Mouse (Mus musculus): Measurements from ENCODE around the gene Npm1. TPM values are rescaled to one million over a fixed set of nuclear protein-coding genes. Genes with fewer than 3 reads are reported as not detected.

The Npm1 gene
- polyA plus RNA-seq, 1 experiment from 2014 or later, result 1,037 TPM

DNA sequence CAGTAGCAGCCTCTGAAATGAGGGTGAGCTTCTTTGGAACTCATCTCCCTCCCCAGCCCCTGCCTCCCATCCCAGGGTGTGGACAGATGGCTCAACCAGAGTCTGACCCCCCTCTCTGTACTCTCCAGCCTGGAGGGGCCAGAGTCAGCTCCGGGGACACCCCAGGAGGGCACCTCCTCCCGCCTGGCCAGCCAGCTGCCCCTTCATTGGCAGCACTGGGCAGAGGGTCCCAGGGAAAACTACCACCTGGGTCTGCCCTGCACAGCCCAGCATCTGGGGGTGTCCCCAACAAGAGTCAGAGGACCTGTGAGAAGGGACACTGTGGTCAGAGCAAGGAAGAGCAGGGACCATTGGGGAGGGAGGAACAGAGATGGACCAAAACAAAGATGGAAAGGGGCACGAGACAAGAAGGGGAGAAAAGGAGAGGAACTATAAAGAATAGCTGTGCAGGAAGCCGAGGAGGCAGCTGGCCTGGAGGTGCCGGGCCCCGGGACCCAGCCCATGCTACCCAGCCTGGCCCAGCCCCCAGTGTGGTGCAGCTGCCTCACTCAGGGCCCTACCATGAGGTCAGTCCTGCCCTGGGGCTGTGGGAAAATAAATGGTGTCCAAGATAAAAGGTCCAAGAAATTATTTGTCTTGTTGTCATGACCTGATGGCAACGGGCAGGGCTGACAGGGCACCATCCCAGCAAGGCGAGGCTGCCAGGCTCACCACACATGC lies 30.2 kb downstream of the Npm1 start:
- peak overlapping the region; percentile 44; the same call in 1 of the 2 replicates for H3K27ac ChIP-seq (ENCODE audit: low read depth, low read length)

DNA sequence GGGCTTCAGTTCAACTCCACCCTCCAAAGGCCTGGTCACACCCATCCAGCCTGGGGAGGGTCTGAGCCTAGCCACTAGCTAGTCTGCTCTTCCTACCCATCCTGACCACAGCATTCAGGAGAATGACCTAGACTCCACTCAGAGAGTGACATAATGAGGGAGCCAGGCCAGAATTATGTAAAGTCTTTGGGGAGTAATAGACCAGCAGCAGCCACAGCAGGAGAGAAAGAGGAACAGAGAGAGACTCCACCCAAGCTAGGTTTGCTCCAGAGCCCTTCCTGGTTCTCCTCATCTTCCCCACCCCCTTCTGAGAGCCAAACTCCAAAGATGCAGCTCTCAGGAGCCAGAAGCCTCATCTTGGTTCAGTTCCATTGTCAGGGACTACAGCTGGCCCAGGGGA lies 35.9 kb downstream of the Npm1 start:
- H3K36me3 ChIP-seq (ENCODE audit: control insufficient read depth, insufficient read depth, low read length), result no peaks in the 10 kb centered on the region
- no peak overlapping the region for H3K9ac ChIP-seq (ENCODE audit: low read length)
- DNase-seq (ENCODE audit: low spot score) (no peak), ATAC-seq (ENCODE audit: insufficient read depth, low FRiP score, low TSS enrichment) (no peak)
- H3K4me1 ChIP-seq (ENCODE audit: control insufficient read depth, insufficient read depth, low read length), result peaks cover 6% of the 10 kb centered on the region; the same call in 1 of the 2 replicates
- H3K27ac ChIP-seq (ENCODE audit: low read depth, low read length), result no peak overlapping the region
- no peaks in the 10 kb centered on the region for H3K27me3 ChIP-seq (ENCODE audit: control insufficient read depth, insufficient read depth, low read length)
- H3K4me3 ChIP-seq (ENCODE audit: low read depth, low read length), result no peak overlapping the region
- H3K9me3 ChIP-seq (ENCODE audit: control insufficient read depth, low read length), result no peaks in the 10 kb centered on the region
- H3K4me2 ChIP-seq (ENCODE audit: low read depth), result no peak overlapping the region

More for the DNA sequence above, 30.2 kb downstream of the Npm1 start:
- Histone ChIP-seq H3K4me2 (ENCODE audit: low read depth) (no peak overlapping the region), H3K36me3 (ENCODE audit: control insufficient read depth, insufficient read depth, low read length) (no peaks in the 10 kb centered on the region), H3K4me1 (ENCODE audit: control insufficient read depth, insufficient read depth, low read length) (0 out of 2 replicates have a peak, but pooled peaks cover 2% of the 10 kb centered on the region), H3K9me3 (ENCODE audit: control insufficient read depth, low read length) (no peaks in the 10 kb centered on the region), H3K27me3 (ENCODE audit: control insufficient read depth, insufficient read depth, low read length) (no peaks in the 10 kb centered on the region), H3K4me3 (ENCODE audit: low read depth, low read length) (no peak overlapping the region), H3K9ac (ENCODE audit: low read length) (no peak overlapping the region)
- peak; percentile 77 for ATAC-seq (ENCODE audit: insufficient read depth, low FRiP score, low TSS enrichment)
- 57% methylated on average over 8 of the region's 8 CpGs for WGBS
- DNase-seq (ENCODE audit: low spot score), result no peak

DNA sequence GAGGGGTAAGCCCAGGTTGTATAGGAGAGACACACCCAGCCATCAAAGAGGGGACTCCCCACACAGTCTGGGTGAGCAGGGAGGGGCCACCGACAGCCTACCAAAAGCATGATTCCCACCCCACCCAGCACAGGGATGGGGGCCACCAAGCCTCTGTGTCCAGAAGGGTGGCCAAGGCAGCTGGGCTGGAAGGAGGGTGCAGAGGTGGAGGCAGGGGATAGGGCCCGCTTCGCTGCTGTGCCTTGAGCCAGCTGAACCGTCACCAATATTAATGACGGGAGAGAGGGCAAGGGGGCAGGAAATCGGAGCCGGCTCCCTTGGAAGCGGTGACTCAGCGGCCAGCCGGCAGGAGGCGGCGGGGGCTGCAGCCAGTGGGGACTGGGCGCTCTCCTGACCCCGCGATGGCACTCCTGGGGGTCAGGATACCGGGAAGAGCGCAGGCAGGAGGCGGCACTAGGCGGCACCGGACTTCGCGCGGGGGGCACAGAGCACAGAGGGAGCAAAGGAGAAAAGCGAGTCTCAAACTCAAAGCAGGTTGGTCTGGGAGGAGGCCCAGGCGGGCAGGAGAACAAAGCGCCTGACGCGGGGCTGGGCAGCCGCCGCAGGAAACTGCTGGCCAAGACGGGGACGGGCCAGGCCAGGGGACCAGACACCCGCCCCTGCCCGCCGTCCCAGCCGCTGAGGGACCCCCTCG lies 40.3 kb downstream of the Npm1 start:
- Histone ChIP-seq H3K27ac (ENCODE audit: low read depth, low read length) (no peak overlapping the region), H3K36me3 (ENCODE audit: control insufficient read depth, insufficient read depth, low read length) (no peaks in the 10 kb centered on the region), H3K4me3 (ENCODE audit: low read depth, low read length) (peak overlapping the region; percentile 29), H3K4me1 (ENCODE audit: control insufficient read depth, insufficient read depth, low read length) (peaks cover 6% of the 10 kb centered on the region; the same call in 1 of the 2 replicates), H3K9ac (ENCODE audit: low read length) (peak overlapping the region; percentile 73), H3K27me3 (ENCODE audit: control insufficient read depth, insufficient read depth, low read length) (no peaks in the 10 kb centered on the region), H3K9me3 (ENCODE audit: control insufficient read depth, low read length) (no peaks in the 10 kb centered on the region), H3K4me2 (ENCODE audit: low read depth) (peak overlapping the region; percentile 66)
- WGBS, result 1% methylated on average over 37 of the region's 37 CpGs
- DNase-seq (ENCODE audit: low spot score) (peak; percentile 68), ATAC-seq (ENCODE audit: insufficient read depth, low FRiP score, low TSS enrichment) (peak; percentile 67)

DNA sequence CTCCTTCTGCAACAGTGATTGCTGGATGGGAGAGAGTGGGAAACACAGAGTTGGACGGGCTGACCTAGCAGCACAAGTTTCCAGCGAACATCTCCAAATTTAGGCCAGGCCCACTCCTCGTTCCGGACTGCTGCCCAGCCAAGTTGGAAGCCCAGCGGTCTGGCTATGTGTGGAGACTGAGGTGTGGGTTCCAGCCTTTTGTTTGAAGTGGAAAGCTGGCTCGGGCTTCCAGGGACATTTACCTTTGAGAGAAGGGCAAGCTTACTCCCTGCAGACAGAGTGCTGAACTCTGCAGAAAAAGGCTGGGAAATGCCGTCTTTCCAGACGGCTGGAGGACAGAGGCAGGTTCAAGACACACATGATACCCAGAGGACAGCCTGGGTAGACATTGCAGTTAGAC lies 43.5 kb downstream of the Npm1 start:
- no peaks in the 10 kb centered on the region for H3K27me3 ChIP-seq (ENCODE audit: control insufficient read depth, insufficient read depth, low read length)
- ATAC-seq (ENCODE audit: insufficient read depth, low FRiP score, low TSS enrichment), result no peak
- peaks cover 6% of the 10 kb centered on the region; the same call in 1 of the 2 replicates for H3K4me1 ChIP-seq (ENCODE audit: control insufficient read depth, insufficient read depth, low read length)
- H3K9ac ChIP-seq (ENCODE audit: low read length), result no peak overlapping the region
- H3K27ac ChIP-seq (ENCODE audit: low read depth, low read length), result no peak overlapping the region
- 79% methylated on average over 8 of the region's 8 CpGs for WGBS
- DNase-seq (ENCODE audit: low spot score), result no peak
- no peaks in the 10 kb centered on the region for H3K36me3 ChIP-seq (ENCODE audit: control insufficient read depth, insufficient read depth, low read length)
- H3K9me3 ChIP-seq (ENCODE audit: control insufficient read depth, low read length), result no peaks in the 10 kb centered on the region
- no peak overlapping the region for H3K4me2 ChIP-seq (ENCODE audit: low read depth)
- no peak overlapping the region for H3K4me3 ChIP-seq (ENCODE audit: low read depth, low read length)

DNA sequence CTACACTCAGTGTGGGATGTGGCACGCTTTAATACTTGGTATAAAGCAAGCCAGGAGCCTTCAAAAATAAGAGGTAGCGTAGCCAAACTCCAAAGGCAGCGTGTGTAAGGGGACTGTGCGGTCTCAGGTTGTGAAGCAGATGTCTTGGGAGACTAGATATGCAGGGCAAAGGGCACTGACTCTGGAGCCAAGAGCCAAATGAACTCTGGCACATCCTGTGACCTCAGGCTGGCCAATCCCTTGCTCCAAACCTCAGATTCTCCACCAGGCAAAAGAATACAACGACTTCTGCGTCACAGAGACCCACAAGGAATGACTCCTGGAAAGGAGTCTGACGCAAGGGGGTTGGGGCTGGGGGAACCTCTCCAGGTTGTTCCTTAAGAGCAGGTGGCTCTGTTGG lies 43.9 kb downstream of the Npm1 start:
- WGBS, result 85% methylated on average over 7 of the region's 7 CpGs
- no peaks in the 10 kb centered on the region for H3K36me3 ChIP-seq (ENCODE audit: control insufficient read depth, insufficient read depth, low read length)
- H3K27ac ChIP-seq (ENCODE audit: low read depth, low read length), result no peak overlapping the region
- ATAC-seq (ENCODE audit: insufficient read depth, low FRiP score, low TSS enrichment) (no peak), DNase-seq (ENCODE audit: low spot score) (no peak)
- no peak overlapping the region for H3K4me3 ChIP-seq (ENCODE audit: low read depth, low read length)
- H3K9me3 ChIP-seq (ENCODE audit: control insufficient read depth, low read length), result no peaks in the 10 kb centered on the region
- H3K27me3 ChIP-seq (ENCODE audit: control insufficient read depth, insufficient read depth, low read length), result no peaks in the 10 kb centered on the region
- H3K4me1 ChIP-seq (ENCODE audit: control insufficient read depth, insufficient read depth, low read length), result peaks cover 6% of the 10 kb centered on the region; the same call in 1 of the 2 replicates
- H3K9ac ChIP-seq (ENCODE audit: low read length), result no peak overlapping the region
- H3K4me2 ChIP-seq (ENCODE audit: low read depth), result no peak overlapping the region

DNA sequence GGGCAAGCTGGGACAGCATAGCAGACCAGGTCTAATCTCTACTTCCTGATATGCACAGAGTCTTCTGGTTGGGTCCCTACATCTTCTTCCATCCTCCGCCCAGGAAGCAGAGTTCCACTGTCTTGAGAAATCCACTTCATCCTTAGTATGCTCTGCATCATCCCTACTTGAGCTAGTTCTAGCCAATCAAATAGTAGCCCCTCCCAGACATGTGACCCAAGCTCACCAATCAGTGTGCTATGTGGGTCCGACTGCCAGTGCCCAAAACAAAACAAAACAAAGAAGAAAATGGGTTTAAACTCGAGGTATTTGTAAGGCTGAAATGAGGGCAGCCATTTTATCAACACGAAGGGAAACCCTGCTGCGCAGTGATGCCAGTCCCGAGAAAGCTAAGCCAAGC lies 44.5 kb downstream of the Npm1 start:
- Histone ChIP-seq H3K4me3 (ENCODE audit: low read depth, low read length) (no peak overlapping the region), H3K36me3 (ENCODE audit: control insufficient read depth, insufficient read depth, low read length) (no peaks in the 10 kb centered on the region), H3K9ac (ENCODE audit: low read length) (no peak overlapping the region), H3K27ac (ENCODE audit: low read depth, low read length) (no peak overlapping the region), H3K27me3 (ENCODE audit: control insufficient read depth, insufficient read depth, low read length) (no peaks in the 10 kb centered on the region), H3K4me2 (ENCODE audit: low read depth) (no peak overlapping the region), H3K9me3 (ENCODE audit: control insufficient read depth, low read length) (no peaks in the 10 kb centered on the region), H3K4me1 (ENCODE audit: control insufficient read depth, insufficient read depth, low read length) (peaks cover 6% of the 10 kb centered on the region; the same call in 1 of the 2 replicates)
- ATAC-seq (ENCODE audit: insufficient read depth, low FRiP score, low TSS enrichment), result no peak
- DNase-seq (ENCODE audit: low spot score), result no peak
- WGBS, result 75% methylated on average over 6 of the region's 6 CpGs

DNA sequence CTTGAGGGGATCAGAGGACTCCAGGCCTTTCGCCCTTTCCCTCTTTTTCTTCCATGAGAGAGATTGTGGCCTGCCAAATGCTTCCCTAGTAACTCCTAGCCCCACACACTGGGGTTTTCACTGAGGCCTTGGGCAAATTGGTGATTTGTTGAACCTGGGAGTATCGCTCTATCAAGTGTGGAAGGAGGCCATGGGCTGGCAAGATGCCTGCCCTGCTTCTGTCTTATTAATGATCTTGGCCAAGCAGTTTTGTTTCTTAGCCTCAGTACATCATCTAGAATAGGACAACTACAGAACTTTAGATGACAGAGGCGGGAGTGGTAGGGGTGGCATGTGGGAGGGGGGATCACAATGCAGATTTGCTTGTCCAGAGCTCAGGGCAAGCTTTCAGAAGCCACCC lies 47.2 kb downstream of the Npm1 start:
- Histone ChIP-seq H3K27me3 (ENCODE audit: control insufficient read depth, insufficient read depth, low read length) (no peaks in the 10 kb centered on the region), H3K4me3 (ENCODE audit: low read depth, low read length) (no peak overlapping the region), H3K36me3 (ENCODE audit: control insufficient read depth, insufficient read depth, low read length) (no peaks in the 10 kb centered on the region), H3K4me2 (ENCODE audit: low read depth) (no peak overlapping the region), H3K9me3 (ENCODE audit: control insufficient read depth, low read length) (no peaks in the 10 kb centered on the region), H3K4me1 (ENCODE audit: control insufficient read depth, insufficient read depth, low read length) (no peaks in the 10 kb centered on the region), H3K9ac (ENCODE audit: low read length) (no peak overlapping the region), H3K27ac (ENCODE audit: low read depth, low read length) (no peak overlapping the region)
- ATAC-seq (ENCODE audit: insufficient read depth, low FRiP score, low TSS enrichment) (no peak), DNase-seq (ENCODE audit: low spot score) (no peak)
- 86% methylated on average over 3 of the region's 3 CpGs for WGBS

DNA sequence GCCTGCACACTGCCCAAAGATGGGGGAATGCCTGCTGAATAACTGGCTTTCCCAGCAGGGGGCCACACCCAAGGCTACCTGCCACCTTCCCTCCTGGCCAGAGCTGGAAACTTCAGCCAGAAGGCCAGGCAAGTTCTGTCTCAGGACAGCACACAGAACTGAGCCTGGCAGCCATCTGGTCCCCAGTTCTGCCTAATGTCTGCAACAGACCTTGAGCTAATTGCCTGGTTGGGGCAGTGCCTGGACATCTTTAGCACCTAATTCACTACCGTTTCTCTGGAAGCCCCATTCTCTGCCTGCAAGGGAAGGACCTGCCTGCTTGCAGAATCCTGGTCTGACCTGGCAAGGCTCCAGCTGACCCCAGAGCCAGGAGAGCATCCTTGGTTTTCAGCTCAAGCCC lies 50.6 kb downstream of the Npm1 start:
- no peak overlapping the region for H3K4me3 ChIP-seq (ENCODE audit: low read depth, low read length)
- no peaks in the 10 kb centered on the region for H3K9me3 ChIP-seq (ENCODE audit: control insufficient read depth, low read length)
- H3K27ac ChIP-seq (ENCODE audit: low read depth, low read length), result no peak overlapping the region
- H3K27me3 ChIP-seq (ENCODE audit: control insufficient read depth, insufficient read depth, low read length), result no peaks in the 10 kb centered on the region
- 29% methylated on average over 1 of the region's 1 CpGs for WGBS
- H3K36me3 ChIP-seq (ENCODE audit: control insufficient read depth, insufficient read depth, low read length), result no peaks in the 10 kb centered on the region
- ATAC-seq (ENCODE audit: insufficient read depth, low FRiP score, low TSS enrichment), result no peak
- no peaks in the 10 kb centered on the region for H3K4me1 ChIP-seq (ENCODE audit: control insufficient read depth, insufficient read depth, low read length)
- no peak overlapping the region for H3K4me2 ChIP-seq (ENCODE audit: low read depth)
- H3K9ac ChIP-seq (ENCODE audit: low read length), result no peak overlapping the region
- no peak for DNase-seq (ENCODE audit: low spot score)

DNA sequence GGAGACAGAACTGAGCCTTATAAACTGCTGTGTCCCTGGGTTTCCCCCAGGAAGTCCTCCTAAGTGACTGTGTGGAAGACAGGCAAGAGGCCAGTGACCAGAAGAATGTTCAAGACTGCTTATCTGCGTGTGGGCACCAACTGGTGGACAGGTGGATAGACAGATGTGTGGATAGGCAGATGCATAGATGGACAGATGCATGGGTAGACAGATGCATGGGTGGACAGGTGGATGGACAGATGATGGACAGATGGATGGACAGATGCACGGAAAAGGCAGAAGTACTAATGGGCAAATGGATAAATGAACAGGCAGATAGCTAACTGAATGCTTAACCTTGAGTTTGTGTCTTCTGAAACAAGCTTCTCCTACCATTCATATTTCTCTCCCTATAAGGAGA lies 52.9 kb downstream of the Npm1 start:
- no peaks in the 10 kb centered on the region for H3K27me3 ChIP-seq (ENCODE audit: control insufficient read depth, insufficient read depth, low read length)
- no peak overlapping the region for H3K4me3 ChIP-seq (ENCODE audit: low read depth, low read length)
- H3K9me3 ChIP-seq (ENCODE audit: control insufficient read depth, low read length), result no peaks in the 10 kb centered on the region
- DNase-seq (ENCODE audit: low spot score), result peak; percentile 9
- no peak overlapping the region for H3K27ac ChIP-seq (ENCODE audit: low read depth, low read length)
- H3K4me2 ChIP-seq (ENCODE audit: low read depth), result no peak overlapping the region
- H3K36me3 ChIP-seq (ENCODE audit: control insufficient read depth, insufficient read depth, low read length), result no peaks in the 10 kb centered on the region
- ATAC-seq (ENCODE audit: insufficient read depth, low FRiP score, low TSS enrichment), result no peak
- no peak overlapping the region for H3K9ac ChIP-seq (ENCODE audit: low read length)
- WGBS, result 88% methylated on average over 2 of the region's 2 CpGs
- no peaks in the 10 kb centered on the region for H3K4me1 ChIP-seq (ENCODE audit: control insufficient read depth, insufficient read depth, low read length)
